Mouse (Mus musculus): ENCODE results near the gene Acaca. TPM values are rescaled to one million over a fixed set of nuclear protein-coding genes. Genes with fewer than 3 reads are reported as not detected.
A peak's percentile ranks its signal among the peaks of the same experiment; 100 is the strongest.

Gene Acaca
- polyA plus RNA-seq, 1 experiment = 28.0 TPM

- TF ChIP-seq CTCF (IDR thresholded peaks at IDR 0.05; ENCODE audit: extremely low read depth, insufficient read depth, low read length) (no peak), POLR2A (IDR thresholded peaks at IDR 0.05; ENCODE audit: extremely low read depth, insufficient read depth, low read length) (no peak)
- no peaks in the 10 kb centered on the region for H3K4me1 ChIP-seq (ENCODE audit: control insufficient read depth, insufficient read depth, low read length)
- no peak overlapping the region for H3K27ac ChIP-seq (ENCODE audit: insufficient read depth, low read length)
- no peak overlapping the region for H3K4me3 ChIP-seq (ENCODE audit: insufficient read depth, low read length)
Observed at GRCm38 (mm10) chr11:84255879-84256278, 126.4 kb downstream of the Acaca start.

GRCm38 (mm10) chr11:84258053-84258710 lies 128.7 kb downstream of the Acaca start:
- no peak overlapping the region for H3K4me3 ChIP-seq (ENCODE audit: insufficient read depth, low read length)
- no peak for TF ChIP-seq CTCF (IDR thresholded peaks at IDR 0.05; ENCODE audit: extremely low read depth, insufficient read depth, low read length)
- TF ChIP-seq POLR2A (IDR thresholded peaks at IDR 0.05; ENCODE audit: extremely low read depth, insufficient read depth, low read length) = no peak
- no peaks in the 10 kb centered on the region for H3K4me1 ChIP-seq (ENCODE audit: control insufficient read depth, insufficient read depth, low read length)
- no peak overlapping the region for H3K27ac ChIP-seq (ENCODE audit: insufficient read depth, low read length)

GRCm38 (mm10) chr11:84264490-84264889 lies 135.0 kb downstream of the Acaca start:
- Histone ChIP-seq H3K4me3 (ENCODE audit: insufficient read depth, low read length) (no peak overlapping the region), H3K4me1 (ENCODE audit: control insufficient read depth, insufficient read depth, low read length) (no peaks in the 10 kb centered on the region)
- TF ChIP-seq POLR2A (IDR thresholded peaks at IDR 0.05; ENCODE audit: extremely low read depth, insufficient read depth, low read length) (no peak), CTCF (IDR thresholded peaks at IDR 0.05; ENCODE audit: extremely low read depth, insufficient read depth, low read length) (no peak)

GRCm38 (mm10) chr11:84268068-84268467 lies 138.6 kb downstream of the Acaca start:
- Histone ChIP-seq H3K4me3 (ENCODE audit: insufficient read depth, low read length) (no peak overlapping the region), H3K27ac (ENCODE audit: insufficient read depth, low read length) (no peak overlapping the region), H3K4me1 (ENCODE audit: control insufficient read depth, insufficient read depth, low read length) (no peaks in the 10 kb centered on the region; the same call in 1 of the 2 replicates)
- TF ChIP-seq POLR2A (IDR thresholded peaks at IDR 0.05; ENCODE audit: extremely low read depth, insufficient read depth, low read length) = no peak
- peak; percentile 11; the same call in 1 of the 2 replicates for TF ChIP-seq CTCF (IDR thresholded peaks at IDR 0.05; ENCODE audit: extremely low read depth, insufficient read depth, low read length)

More at GRCm38 (mm10) chr11:84264490-84264889, 135.0 kb downstream of the Acaca start:
- H3K27ac ChIP-seq (ENCODE audit: insufficient read depth, low read length) = no peak overlapping the region

GRCm38 (mm10) chr11:84270511-84270910 lies 141.0 kb downstream of the Acaca start:
- Histone ChIP-seq H3K4me1 (ENCODE audit: control insufficient read depth, insufficient read depth, low read length) (no peaks in the 10 kb centered on the region; the same call in 1 of the 2 replicates), H3K4me3 (ENCODE audit: insufficient read depth, low read length) (no peak overlapping the region), H3K27ac (ENCODE audit: insufficient read depth, low read length) (no peak overlapping the region)
- no peak for TF ChIP-seq CTCF (IDR thresholded peaks at IDR 0.05; ENCODE audit: extremely low read depth, insufficient read depth, low read length)
- TF ChIP-seq POLR2A (IDR thresholded peaks at IDR 0.05; ENCODE audit: extremely low read depth, insufficient read depth, low read length) = no peak

GRCm38 (mm10) chr11:84271948-84272347 lies 142.5 kb downstream of the Acaca start:
- Histone ChIP-seq H3K4me3 (ENCODE audit: insufficient read depth, low read length) (no peak overlapping the region), H3K4me1 (ENCODE audit: control insufficient read depth, insufficient read depth, low read length) (no peaks in the 10 kb centered on the region; the same call in 1 of the 2 replicates), H3K27ac (ENCODE audit: insufficient read depth, low read length) (no peak overlapping the region)
- TF ChIP-seq CTCF (IDR thresholded peaks at IDR 0.05; ENCODE audit: extremely low read depth, insufficient read depth, low read length) = no peak
- no peak for TF ChIP-seq POLR2A (IDR thresholded peaks at IDR 0.05; ENCODE audit: extremely low read depth, insufficient read depth, low read length)

- Histone ChIP-seq H3K27ac (ENCODE audit: insufficient read depth, low read length) (no peak overlapping the region), H3K4me3 (ENCODE audit: insufficient read depth, low read length) (no peak overlapping the region), H3K4me1 (ENCODE audit: control insufficient read depth, insufficient read depth, low read length) (no peaks in the 10 kb centered on the region; the same call in 1 of the 2 replicates)
- no peak for TF ChIP-seq POLR2A (IDR thresholded peaks at IDR 0.05; ENCODE audit: extremely low read depth, insufficient read depth, low read length)
- TF ChIP-seq CTCF (IDR thresholded peaks at IDR 0.05; ENCODE audit: extremely low read depth, insufficient read depth, low read length) = no peak
Observed at GRCm38 (mm10) chr11:84272574-84272973, 143.1 kb downstream of the Acaca start.

GRCm38 (mm10) chr11:84276979-84277378 lies 147.5 kb downstream of the Acaca start:
- TF ChIP-seq CTCF (IDR thresholded peaks at IDR 0.05; ENCODE audit: extremely low read depth, insufficient read depth, low read length) (no peak), POLR2A (IDR thresholded peaks at IDR 0.05; ENCODE audit: extremely low read depth, insufficient read depth, low read length) (no peak)
- Histone ChIP-seq H3K4me3 (ENCODE audit: insufficient read depth, low read length) (no peak overlapping the region), H3K4me1 (ENCODE audit: control insufficient read depth, insufficient read depth, low read length) (no peaks in the 10 kb centered on the region), H3K27ac (ENCODE audit: insufficient read depth, low read length) (no peak overlapping the region)

- H3K27ac ChIP-seq (ENCODE audit: insufficient read depth, low read length) = no peak overlapping the region
- TF ChIP-seq CTCF (IDR thresholded peaks at IDR 0.05; ENCODE audit: extremely low read depth, insufficient read depth, low read length) = peak; percentile 58
- no peak for TF ChIP-seq POLR2A (IDR thresholded peaks at IDR 0.05; ENCODE audit: extremely low read depth, insufficient read depth, low read length)
- no peaks in the 10 kb centered on the region; the same call in 1 of the 2 replicates for H3K4me1 ChIP-seq (ENCODE audit: control insufficient read depth, insufficient read depth, low read length)
- no peak overlapping the region for H3K4me3 ChIP-seq (ENCODE audit: insufficient read depth, low read length)
Observed at GRCm38 (mm10) chr11:84281280-84281679, 151.8 kb downstream of the Acaca start.

Data from cortical plate, adult 2 months (tissue).